Mouse (Mus musculus): ENCODE data around the gene Fgfr2. TPM values are rescaled to one million over a fixed set of nuclear protein-coding genes. Genes with fewer than 3 reads are reported as not detected.

The Fgfr2 gene
- polyA plus RNA-seq, 1 experiment from 2014 or later, result 24.9 TPM

- WGBS (ENCODE audit: insufficient replicate concordance), result under 1% methylated on average over 70 of the region's 102 CpGs
- H3K4me1 ChIP-seq (ENCODE audit: control insufficient read depth, insufficient read depth, low read length), result peaks cover 27% of the 10 kb centered on the region
- H3K9ac ChIP-seq (ENCODE audit: low read depth, low read length), result peak overlapping the region; percentile 91
- H3K36me3 ChIP-seq (ENCODE audit: control insufficient read depth, insufficient read depth, low read length), result no peaks in the 10 kb centered on the region
- peak overlapping the region; percentile 76 for H3K4me2 ChIP-seq
- no peaks in the 10 kb centered on the region for H3K27me3 ChIP-seq (ENCODE audit: control insufficient read depth, insufficient read depth, low read length)
- peak; percentile 21 for ATAC-seq (replicated peaks; ENCODE audit: insufficient number of reproducible peaks, low FRiP score, low TSS enrichment)
- H3K9me3 ChIP-seq (replicated peaks; ENCODE audit: control insufficient read depth, low read length), result no peaks in the 10 kb centered on the region
- H3K27ac ChIP-seq (ENCODE audit: low read depth, low read length), result peak overlapping the region; percentile 99
- peak overlapping the region; percentile 93 for H3K4me3 ChIP-seq (ENCODE audit: low read depth, low read length)
Measured at GRCm38 (mm10) chr7:133122379-133123243, 539 bp downstream of the Fgfr2 start.

- ATAC-seq (replicated peaks; ENCODE audit: insufficient number of reproducible peaks, low FRiP score, low TSS enrichment), result no peak
Measured at GRCm38 (mm10) chr7:133121661-133122378, 1.3 kb downstream of the Fgfr2 start.

GRCm38 (mm10) chr7:133121080-133121607, 2.0 kb downstream of the Fgfr2 start:
- Histone ChIP-seq H3K9ac (ENCODE audit: low read depth, low read length) (peak overlapping the region; percentile 91), H3K27ac (ENCODE audit: low read depth, low read length) (peak overlapping the region; percentile 99), H3K36me3 (ENCODE audit: control insufficient read depth, insufficient read depth, low read length) (no peaks in the 10 kb centered on the region), H3K27me3 (ENCODE audit: control insufficient read depth, insufficient read depth, low read length) (no peaks in the 10 kb centered on the region), H3K4me3 (ENCODE audit: low read depth, low read length) (peak overlapping the region; percentile 93), H3K4me1 (ENCODE audit: control insufficient read depth, insufficient read depth, low read length) (peaks cover 41% of the 10 kb centered on the region), H3K9me3 (replicated peaks; ENCODE audit: control insufficient read depth, low read length) (no peaks in the 10 kb centered on the region), H3K4me2 (peak overlapping the region; percentile 76)
- ATAC-seq (replicated peaks; ENCODE audit: insufficient number of reproducible peaks, low FRiP score, low TSS enrichment), result no peak
- 1% methylated on average over 14 of the region's 14 CpGs for WGBS (ENCODE audit: insufficient replicate concordance)

More at GRCm38 (mm10) chr7:133121661-133122378, 1.3 kb downstream of the Fgfr2 start:
- Histone ChIP-seq H3K4me2 (peak overlapping the region; percentile 76), H3K4me3 (ENCODE audit: low read depth, low read length) (peak overlapping the region; percentile 93), H3K27me3 (ENCODE audit: control insufficient read depth, insufficient read depth, low read length) (no peaks in the 10 kb centered on the region), H3K27ac (ENCODE audit: low read depth, low read length) (peak overlapping the region; percentile 99), H3K9me3 (replicated peaks; ENCODE audit: control insufficient read depth, low read length) (no peaks in the 10 kb centered on the region), H3K36me3 (ENCODE audit: control insufficient read depth, insufficient read depth, low read length) (no peaks in the 10 kb centered on the region), H3K4me1 (ENCODE audit: control insufficient read depth, insufficient read depth, low read length) (peaks cover 35% of the 10 kb centered on the region), H3K9ac (ENCODE audit: low read depth, low read length) (peak overlapping the region; percentile 91)
- WGBS (ENCODE audit: insufficient replicate concordance), result under 1% methylated on average over 83 of the region's 94 CpGs

GRCm38 (mm10) chr7:133120221-133120751, 2.9 kb downstream of the Fgfr2 start:
- no peaks in the 10 kb centered on the region for H3K27me3 ChIP-seq (ENCODE audit: control insufficient read depth, insufficient read depth, low read length)
- 6% methylated on average over 15 of the region's 15 CpGs for WGBS (ENCODE audit: insufficient replicate concordance)
- peak overlapping the region; percentile 93 for H3K4me3 ChIP-seq (ENCODE audit: low read depth, low read length)
- H3K27ac ChIP-seq (ENCODE audit: low read depth, low read length), result 0 out of 2 replicates have a peak overlapping the region, but pooled peaks have one; percentile 41
- peak overlapping the region; percentile 70; the same call in 1 of the 2 replicates for H3K9ac ChIP-seq (ENCODE audit: low read depth, low read length)
- ATAC-seq (replicated peaks; ENCODE audit: insufficient number of reproducible peaks, low FRiP score, low TSS enrichment), result no peak
- peak overlapping the region; percentile 76 for H3K4me2 ChIP-seq
- peaks cover 46% of the 10 kb centered on the region for H3K4me1 ChIP-seq (ENCODE audit: control insufficient read depth, insufficient read depth, low read length)
- H3K9me3 ChIP-seq (replicated peaks; ENCODE audit: control insufficient read depth, low read length), result no peaks in the 10 kb centered on the region
- no peaks in the 10 kb centered on the region for H3K36me3 ChIP-seq (ENCODE audit: control insufficient read depth, insufficient read depth, low read length)

- WGBS (ENCODE audit: insufficient replicate concordance), result 33% methylated on average over 2 of the region's 2 CpGs
- Histone ChIP-seq H3K27me3 (ENCODE audit: control insufficient read depth, insufficient read depth, low read length) (no peaks in the 10 kb centered on the region), H3K4me2 (no peak overlapping the region), H3K36me3 (ENCODE audit: control insufficient read depth, insufficient read depth, low read length) (no peaks in the 10 kb centered on the region), H3K9ac (ENCODE audit: low read depth, low read length) (no peak overlapping the region), H3K4me1 (ENCODE audit: control insufficient read depth, insufficient read depth, low read length) (peaks cover 61% of the 10 kb centered on the region), H3K27ac (ENCODE audit: low read depth, low read length) (peak overlapping the region; percentile 62; the same call in 1 of the 2 replicates), H3K9me3 (replicated peaks; ENCODE audit: control insufficient read depth, low read length) (no peaks in the 10 kb centered on the region), H3K4me3 (ENCODE audit: low read depth, low read length) (no peak overlapping the region)
- ATAC-seq (replicated peaks; ENCODE audit: insufficient number of reproducible peaks, low FRiP score, low TSS enrichment), result no peak
Measured at GRCm38 (mm10) chr7:133117815-133118214, 5.3 kb downstream of the Fgfr2 start.

GRCm38 (mm10) chr7:133116542-133116941, 6.6 kb downstream of the Fgfr2 start:
- Histone ChIP-seq H3K27me3 (ENCODE audit: control insufficient read depth, insufficient read depth, low read length) (no peaks in the 10 kb centered on the region), H3K36me3 (ENCODE audit: control insufficient read depth, insufficient read depth, low read length) (no peaks in the 10 kb centered on the region), H3K4me3 (ENCODE audit: low read depth, low read length) (no peak overlapping the region), H3K27ac (ENCODE audit: low read depth, low read length) (peak overlapping the region; percentile 30; the same call in 1 of the 2 replicates), H3K4me2 (peak overlapping the region; percentile 69), H3K9me3 (replicated peaks; ENCODE audit: control insufficient read depth, low read length) (no peaks in the 10 kb centered on the region), H3K9ac (ENCODE audit: low read depth, low read length) (no peak overlapping the region), H3K4me1 (ENCODE audit: control insufficient read depth, insufficient read depth, low read length) (peaks cover 74% of the 10 kb centered on the region)
- ATAC-seq (replicated peaks; ENCODE audit: insufficient number of reproducible peaks, low FRiP score, low TSS enrichment), result no peak

- WGBS (ENCODE audit: insufficient replicate concordance), result 6% methylated on average over 15 of the region's 15 CpGs
- Histone ChIP-seq H3K27ac (ENCODE audit: low read depth, low read length) (peak overlapping the region; percentile 30), H3K36me3 (ENCODE audit: control insufficient read depth, insufficient read depth, low read length) (no peaks in the 10 kb centered on the region), H3K4me3 (ENCODE audit: low read depth, low read length) (peak overlapping the region; percentile 32), H3K27me3 (ENCODE audit: control insufficient read depth, insufficient read depth, low read length) (no peaks in the 10 kb centered on the region), H3K4me1 (ENCODE audit: control insufficient read depth, insufficient read depth, low read length) (peaks cover 76% of the 10 kb centered on the region), H3K9me3 (replicated peaks; ENCODE audit: control insufficient read depth, low read length) (no peaks in the 10 kb centered on the region), H3K9ac (ENCODE audit: low read depth, low read length) (peak overlapping the region; percentile 61; the same call in 1 of the 2 replicates), H3K4me2 (peak overlapping the region; percentile 69)
- ATAC-seq (replicated peaks; ENCODE audit: insufficient number of reproducible peaks, low FRiP score, low TSS enrichment), result no peak
Measured at GRCm38 (mm10) chr7:133115886-133116285, 7.3 kb downstream of the Fgfr2 start.

- 11% methylated on average over 20 of the region's 20 CpGs for WGBS (ENCODE audit: insufficient replicate concordance)
- ATAC-seq (replicated peaks; ENCODE audit: insufficient number of reproducible peaks, low FRiP score, low TSS enrichment), result peak; percentile 76
- H3K4me1 ChIP-seq (ENCODE audit: control insufficient read depth, insufficient read depth, low read length), result peaks cover 69% of the 10 kb centered on the region
- no peaks in the 10 kb centered on the region for H3K9me3 ChIP-seq (replicated peaks; ENCODE audit: control insufficient read depth, low read length)
- H3K27ac ChIP-seq (ENCODE audit: low read depth, low read length), result peak overlapping the region; percentile 30
- peak overlapping the region; percentile 61 for H3K9ac ChIP-seq (ENCODE audit: low read depth, low read length)
- peak overlapping the region; percentile 69 for H3K4me2 ChIP-seq
- no peaks in the 10 kb centered on the region for H3K27me3 ChIP-seq (ENCODE audit: control insufficient read depth, insufficient read depth, low read length)
- no peaks in the 10 kb centered on the region for H3K36me3 ChIP-seq (ENCODE audit: control insufficient read depth, insufficient read depth, low read length)
- peak overlapping the region; percentile 32 for H3K4me3 ChIP-seq (ENCODE audit: low read depth, low read length)
Measured at GRCm38 (mm10) chr7:133114847-133115470, 8.2 kb downstream of the Fgfr2 start.

All from heart, embryonic 11.5 days (tissue).